Mouse (Mus musculus) heart, adult 2 months (tissue): ENCODE data around the gene Dnah8.

Experiments used
- CTCF ChIP-seq: fragments of 200-600 bp; IDR thresholded peaks from 2 replicates; pipeline ENCODE4 v1.8.1; 2022; ENCODE audit warnings: antibody characterized with exemption, mild to moderate bottlenecking, moderate library complexity
- POLR2A ChIP-seq: fragments of 200-500 bp; IDR thresholded peaks from 2 replicates; pipeline ENCODE4 v1.6.1; 2011; ENCODE audit warnings: mild to moderate bottlenecking, low read depth, low read length, control low read depth; ENCODE audit not compliant: insufficient read depth

- TF ChIP-seq POLR2A, result no peak
- no peak for TF ChIP-seq CTCF
Observed at GRCm38 (mm10) chr17:30866281-30866680, 242.1 kb downstream of the Dnah8 start.
